Mouse (Mus musculus): ENCODE results near the gene Oip5.
"Not testable (repeated sequence)": the region's sequence is repeated elsewhere in the genome, so short reads cannot be mapped to it uniquely, and the experiment has no call there.

Gene Oip5

GRCm38 (mm10) chr2:119618199-119618982, at the start of gene Oip5, which contains the start of gene Nusap1:
TSS of gene Oip5 (minus strand) at chr2:119618469.
TSS of gene Nusap1 (plus strand) at chr2:119618298.
- peak; percentile 71 to 88 for DNase-seq (ENCODE audit: low spot score in 2 of 2)

- not testable (repeated sequence) for DNase-seq (ENCODE audit: low spot score in 2 of 2)
Measured at GRCm38 (mm10) chr2:119665744-119666143, 47.5 kb upstream of the Oip5 start.

- peak; percentile 47 to 77 for DNase-seq (ENCODE audit: low spot score in 2 of 2)
Measured at GRCm38 (mm10) chr2:119662220-119663182, 44.2 kb upstream of the Oip5 start, which contains the start of gene Ndufaf1. TSS of gene Ndufaf1 (minus strand) at chr2:119662827.

- DNase-seq (ENCODE audit: low spot score in 2 of 2): no peak
Measured at GRCm38 (mm10) chr2:119644254-119644653, 26.0 kb upstream of the Oip5 start.

- DNase-seq (ENCODE audit: low spot score in 2 of 2): no peak
Measured at GRCm38 (mm10) chr2:119641214-119641912, 23.1 kb upstream of the Oip5 start.

GRCm38 (mm10) chr2:119636781-119637180, 18.5 kb upstream of the Oip5 start:
- DNase-seq (ENCODE audit: low spot score in 2 of 2): no peak

GRCm38 (mm10) chr2:119621302-119621701, 3.0 kb upstream of the Oip5 start:
- DNase-seq (ENCODE audit: low spot score in 2 of 2): no peak

GRCm38 (mm10) chr2:119619002-119619401, 733 bp upstream of the Oip5 start:
- not testable (repeated sequence) for DNase-seq (ENCODE audit: low spot score in 2 of 2)

GRCm38 (mm10) chr2:119617841-119618198, 449 bp downstream of the Oip5 start:
- no peak for DNase-seq (ENCODE audit: low spot score in 2 of 2)

- no peak for DNase-seq (ENCODE audit: low spot score in 2 of 2)
Measured at GRCm38 (mm10) chr2:119607023-119607422, 11.2 kb downstream of the Oip5 start.

- no peak for DNase-seq (ENCODE audit: low spot score in 2 of 2)
Measured at GRCm38 (mm10) chr2:119605361-119605973, 12.8 kb downstream of the Oip5 start.

- no peak for DNase-seq (ENCODE audit: low spot score in 2 of 2)
Measured at GRCm38 (mm10) chr2:119603909-119604308, 14.4 kb downstream of the Oip5 start.

GRCm38 (mm10) chr2:119602488-119602887, 15.8 kb downstream of the Oip5 start:
- DNase-seq (ENCODE audit: low spot score in 2 of 2): no peak

- not testable (repeated sequence) for DNase-seq (ENCODE audit: low spot score in 2 of 2)
Measured at GRCm38 (mm10) chr2:119601575-119601974, 16.7 kb downstream of the Oip5 start.

GRCm38 (mm10) chr2:119601027-119601426, 17.2 kb downstream of the Oip5 start:
- no peak for DNase-seq (ENCODE audit: low spot score in 2 of 2)

GRCm38 (mm10) chr2:119596781-119597330, 21.4 kb downstream of the Oip5 start:
- no peak for DNase-seq (ENCODE audit: low spot score in 2 of 2)

GRCm38 (mm10) chr2:119595308-119595707, 23.0 kb downstream of the Oip5 start:
- DNase-seq (ENCODE audit: low spot score in 2 of 2): no peak

GRCm38 (mm10) chr2:119594113-119594981, 23.9 kb downstream of the Oip5 start:
- DNase-seq (ENCODE audit: low spot score in 2 of 2): peak; percentile 96 to 99

GRCm38 (mm10) chr2:119593765-119594112, 24.5 kb downstream of the Oip5 start:
- DNase-seq (ENCODE audit: low spot score in 2 of 2): no peak

GRCm38 (mm10) chr2:119591247-119591646, 27.0 kb downstream of the Oip5 start:
- DNase-seq (ENCODE audit: low spot score in 2 of 2): no peak

Measured in cerebellum, postnatal 4 days (tissue).